Mouse (Mus musculus) embryonic facial prominence, embryonic 13.5 days (tissue): ENCODE measurements around the gene D430042O09Rik. TPM values are rescaled to one million over a fixed set of nuclear protein-coding genes. Genes with fewer than 3 reads are reported as not detected.
A peak's percentile ranks its signal among the peaks of the same experiment; 100 is the strongest.

ENCODE experiments used
- ATAC-seq: fragments of 200-750 bp; cut with Nextera tagmentation; 2 replicates; pipeline ENCODE4 v1.8.0; 2017; ENCODE audit warnings: low read depth; ENCODE audit not compliant: insufficient number of reproducible peaks, insufficient read depth, low FRiP score, low TSS enrichment
- H3K27ac ChIP-seq: fragments of 300-500 bp; sonication (generic); 2 replicates; pipeline ENCODE4 v1.5.1; 2015; ENCODE audit warnings: moderate library complexity, mild to moderate bottlenecking, inconsistent platforms
- H3K27me3 ChIP-seq: fragments of 300-500 bp; sonication (generic); 2 replicates; pipeline ENCODE4 v1.6.1; 2015; ENCODE audit warnings: mild to moderate bottlenecking, inconsistent platforms
- H3K36me3 ChIP-seq: fragments of 300-500 bp; sonication (generic); 2 replicates; pipeline ENCODE4 v1.6.1; 2015; ENCODE audit warnings: mild to moderate bottlenecking, inconsistent platforms
- H3K4me1 ChIP-seq: fragments of 300-500 bp; sonication (generic); 2 replicates; pipeline ENCODE4 v1.6.1; 2015; ENCODE audit warnings: inconsistent platforms
- H3K4me2 ChIP-seq: fragments of 300-500 bp; sonication (generic); 2 replicates; pipeline ENCODE4 v1.6.1; 2015; ENCODE audit warnings: moderate library complexity, mild to moderate bottlenecking, inconsistent platforms
- H3K4me3 ChIP-seq: fragments of 300-500 bp; sonication (generic); 2 replicates; pipeline ENCODE4 v1.5.1; 2015; ENCODE audit warnings: mild to moderate bottlenecking, inconsistent platforms
- H3K9ac ChIP-seq: fragments of 300-500 bp; sonication (generic); 2 replicates; pipeline ENCODE4 v1.6.1; 2015; ENCODE audit warnings: mild to moderate bottlenecking, inconsistent platforms
- H3K9me3 ChIP-seq: fragments of 300-500 bp; sonication (generic); 2 replicates; pipeline ENCODE4 v1.6.1; 2016; ENCODE audit warnings: inconsistent platforms
- WGBS: fragments of 180-500 bp; shearing (Covaris S2); methylation state at CpG from one replicate; pipeline ENCODE4 v1.1.7; 2015; ENCODE audit warnings: mixed read lengths; 5-methylcytosine and 5-hydroxymethylcytosine counted together
- polyA plus RNA-seq: library from polyadenylated mRNA; unstranded; fragments of >200 nt; fragmentation: Nextera tagmentation; extraction: Ambion mirVana; gene quantifications from 2 replicates; pipeline ENCODE4 v1.2.1, GENCODE M21; 2015

Gene D430042O09Rik
- polyA plus RNA-seq, 1 experiment from 2014 or later, result 9.8 TPM

DNA sequence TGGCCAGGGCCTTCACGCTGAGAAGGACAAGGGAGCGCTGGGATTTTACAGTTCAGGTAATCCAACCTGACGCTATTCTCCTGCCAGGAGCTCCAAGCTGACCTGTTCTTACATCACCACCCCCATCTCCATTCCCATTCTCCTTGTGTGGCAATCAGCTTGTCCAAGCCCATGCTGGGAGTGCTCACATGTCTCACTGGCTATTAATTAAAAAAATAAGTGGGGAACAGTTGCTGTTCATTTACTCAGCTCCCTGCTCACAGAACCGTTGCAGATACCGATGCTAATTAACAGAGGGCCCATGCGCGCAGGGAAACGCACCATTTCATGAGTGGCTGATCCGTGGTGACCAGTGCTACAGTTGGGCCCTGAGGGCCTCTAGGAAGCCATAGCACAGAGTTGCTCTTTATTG lies 110.6 kb downstream of the D430042O09Rik start:
- peaks cover 28% of the 10 kb centered on the region for H3K36me3 ChIP-seq
- no peak for ATAC-seq
- H3K4me1 ChIP-seq, result peaks cover 4% of the 10 kb centered on the region; the same call in 1 of the 2 replicates
- H3K27me3 ChIP-seq, result no peaks in the 10 kb centered on the region
- H3K9me3 ChIP-seq, result no peaks in the 10 kb centered on the region
- H3K4me2 ChIP-seq, result no peak overlapping the region
- H3K27ac ChIP-seq, result no peak overlapping the region
- H3K4me3 ChIP-seq, result no peak overlapping the region
- WGBS, result 47% methylated on average over 9 of the region's 9 CpGs
- H3K9ac ChIP-seq, result no peak overlapping the region

DNA sequence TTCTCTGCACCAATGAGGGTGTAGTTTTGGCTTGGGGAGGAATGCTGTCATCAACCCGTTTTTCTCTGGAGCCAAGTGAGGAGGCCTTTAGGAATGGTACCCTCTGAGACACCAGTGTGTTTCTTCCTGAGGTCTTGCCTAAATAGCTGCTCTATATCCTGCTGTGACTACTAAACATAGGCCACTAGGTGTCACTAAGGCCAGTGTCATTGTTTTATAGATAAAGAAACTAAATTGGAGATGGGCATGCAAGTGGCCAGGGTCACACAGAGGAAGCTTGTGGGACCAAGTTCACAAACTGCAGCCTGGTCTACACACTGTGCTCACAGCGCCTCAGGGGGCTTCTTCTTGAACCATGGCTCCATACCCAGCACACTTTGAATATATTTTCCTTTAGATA lies 112.5 kb downstream of the D430042O09Rik start:
- peaks cover 4% of the 10 kb centered on the region; the same call in 1 of the 2 replicates for H3K4me1 ChIP-seq
- H3K4me2 ChIP-seq, result no peak overlapping the region
- 53% methylated on average over 2 of the region's 2 CpGs for WGBS
- no peak overlapping the region for H3K27ac ChIP-seq
- H3K9me3 ChIP-seq, result no peaks in the 10 kb centered on the region
- H3K27me3 ChIP-seq, result no peaks in the 10 kb centered on the region
- no peak overlapping the region for H3K4me3 ChIP-seq
- H3K36me3 ChIP-seq, result 0 out of 2 replicates have a peak, but pooled peaks cover 15% of the 10 kb centered on the region
- no peak overlapping the region for H3K9ac ChIP-seq
- ATAC-seq, result no peak

GRCm38 (mm10) chr7:125826425-125826824 lies 118.7 kb downstream of the D430042O09Rik start:
- peaks cover 6% of the 10 kb centered on the region; the same call in 1 of the 2 replicates for H3K36me3 ChIP-seq
- H3K9me3 ChIP-seq, result no peaks in the 10 kb centered on the region
- 0 out of 2 replicates have a peak overlapping the region, but pooled peaks have one; percentile 57 for H3K27ac ChIP-seq
- ATAC-seq, result no peak
- H3K4me3 ChIP-seq, result no peak overlapping the region
- H3K9ac ChIP-seq, result no peak overlapping the region
- no peaks in the 10 kb centered on the region for H3K27me3 ChIP-seq
- no peak overlapping the region for H3K4me2 ChIP-seq
- H3K4me1 ChIP-seq, result peaks cover 39% of the 10 kb centered on the region
- 44% methylated on average over 2 of the region's 2 CpGs for WGBS

GRCm38 (mm10) chr7:125826887-125827286 lies 119.2 kb downstream of the D430042O09Rik start:
- no peak for ATAC-seq
- H3K27ac ChIP-seq, result peak overlapping the region; percentile 57; the same call in 1 of the 2 replicates

DNA sequence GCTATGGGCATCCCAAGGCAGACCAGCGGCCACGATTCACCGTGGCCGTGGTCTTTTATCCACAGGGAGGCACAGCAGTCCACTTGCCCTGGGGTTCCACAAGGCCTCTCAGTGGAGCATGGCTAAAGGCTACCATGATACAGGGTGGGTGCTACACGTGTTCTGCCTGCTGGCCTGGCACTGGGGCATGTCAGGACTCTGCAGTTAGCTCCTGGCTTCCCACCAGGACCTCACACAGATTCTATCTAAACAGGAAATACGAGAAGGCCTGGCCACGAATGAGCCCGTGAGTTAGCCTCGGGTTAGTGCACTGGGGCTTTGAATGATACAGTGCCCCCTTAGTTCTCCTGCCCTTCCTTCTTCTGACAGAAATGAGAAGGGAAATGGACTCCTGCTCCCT lies 119.7 kb downstream of the D430042O09Rik start:
- Histone ChIP-seq H3K4me2 (no peak overlapping the region), H3K4me1 (peaks cover 44% of the 10 kb centered on the region), H3K27me3 (no peaks in the 10 kb centered on the region), H3K9me3 (no peaks in the 10 kb centered on the region), H3K4me3 (no peak overlapping the region), H3K9ac (no peak overlapping the region), H3K36me3 (peaks cover 6% of the 10 kb centered on the region; the same call in 1 of the 2 replicates), H3K27ac (peak overlapping the region; percentile 57)
- peak; percentile 56; the same call in 1 of the 2 replicates for ATAC-seq
- 39% methylated on average over 9 of the region's 9 CpGs for WGBS

More at GRCm38 (mm10) chr7:125826887-125827286, 119.2 kb downstream of the D430042O09Rik start:
- H3K4me2 ChIP-seq, result no peak overlapping the region
- peaks cover 6% of the 10 kb centered on the region; the same call in 1 of the 2 replicates for H3K36me3 ChIP-seq
- 41% methylated on average over 3 of the region's 3 CpGs for WGBS
- peaks cover 39% of the 10 kb centered on the region for H3K4me1 ChIP-seq
- no peak overlapping the region for H3K9ac ChIP-seq
- H3K4me3 ChIP-seq, result no peak overlapping the region
- H3K9me3 ChIP-seq, result no peaks in the 10 kb centered on the region
- H3K27me3 ChIP-seq, result no peaks in the 10 kb centered on the region

- Histone ChIP-seq H3K4me1 (peaks cover 55% of the 10 kb centered on the region), H3K27me3 (no peaks in the 10 kb centered on the region), H3K4me2 (no peak overlapping the region), H3K9ac (no peak overlapping the region), H3K9me3 (no peaks in the 10 kb centered on the region), H3K27ac (peak overlapping the region; percentile 68), H3K4me3 (no peak overlapping the region), H3K36me3 (peaks cover 6% of the 10 kb centered on the region; the same call in 1 of the 2 replicates)
- no peak for ATAC-seq
- WGBS, result 59% methylated on average over 5 of the region's 5 CpGs
These were observed 120.9 kb downstream of the D430042O09Rik start for GRCm38 (mm10) chr7:125828561-125828960.

DNA sequence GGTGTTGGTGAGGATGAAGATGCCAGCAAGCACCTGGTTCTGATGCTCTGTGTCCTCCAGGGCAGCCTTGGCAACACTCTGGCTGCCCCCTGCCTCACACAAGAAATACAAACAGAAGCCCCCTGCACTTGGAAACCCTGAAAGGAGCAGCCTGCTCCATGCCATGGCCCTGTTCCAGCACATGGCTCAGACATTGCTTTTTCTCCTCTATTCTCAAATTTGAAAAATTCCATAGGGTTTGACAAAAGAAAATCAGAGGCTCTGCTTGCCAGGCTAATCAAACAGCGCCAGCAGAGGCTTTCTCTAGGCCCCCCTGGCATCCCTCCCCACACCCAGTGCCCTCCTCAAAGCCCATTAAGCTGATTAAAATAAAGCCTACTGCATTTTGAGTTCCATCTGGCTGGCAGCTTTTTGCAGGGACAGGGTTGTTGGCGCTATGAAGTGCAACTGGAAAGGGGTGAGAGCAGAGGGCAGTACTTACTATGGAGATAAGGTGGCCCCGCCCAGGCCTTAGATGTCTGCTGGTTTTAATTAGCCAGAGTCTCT lies 121.5 kb downstream of the D430042O09Rik start:
- no peak for ATAC-seq
- H3K4me2 ChIP-seq, result 0 out of 2 replicates have a peak overlapping the region, but pooled peaks have one; percentile 14
- H3K4me3 ChIP-seq, result no peak overlapping the region
- H3K36me3 ChIP-seq, result peaks cover 9% of the 10 kb centered on the region; the same call in 1 of the 2 replicates
- peaks cover 55% of the 10 kb centered on the region for H3K4me1 ChIP-seq
- no peaks in the 10 kb centered on the region for H3K27me3 ChIP-seq
- peak overlapping the region; percentile 68 for H3K27ac ChIP-seq
- no peak overlapping the region for H3K9ac ChIP-seq
- H3K9me3 ChIP-seq, result no peaks in the 10 kb centered on the region
- 25% methylated on average over 3 of the region's 3 CpGs for WGBS

- peak overlapping the region; percentile 5 for H3K27ac ChIP-seq
- 43% methylated on average over 1 of the region's 1 CpGs for WGBS
- ATAC-seq, result no peak
These were observed 125.1 kb downstream of the D430042O09Rik start for GRCm38 (mm10) chr7:125832767-125833166.

DNA sequence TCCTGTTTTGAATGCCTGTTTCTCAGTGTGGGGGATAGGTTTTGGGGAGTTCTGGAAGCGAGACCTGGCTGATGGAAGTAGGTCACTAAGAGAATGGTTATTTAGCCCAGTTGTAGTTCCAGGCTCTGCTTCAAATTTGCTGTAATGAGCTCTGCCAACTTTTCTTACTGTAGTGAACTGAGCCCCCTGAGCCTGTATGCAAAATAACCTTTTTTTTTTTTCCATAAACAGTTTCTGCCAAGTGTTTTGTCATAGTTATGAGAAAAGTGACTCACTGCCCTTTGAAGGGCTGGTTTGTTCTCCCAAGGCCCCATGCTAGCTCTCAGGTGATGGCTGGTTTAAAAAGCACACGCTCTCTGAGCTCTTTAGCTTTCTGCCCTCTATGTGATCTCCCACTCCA lies 125.8 kb downstream of the D430042O09Rik start:
- no peaks in the 10 kb centered on the region; the same call in 1 of the 2 replicates for H3K9me3 ChIP-seq
- no peak overlapping the region for H3K9ac ChIP-seq
- H3K4me2 ChIP-seq, result no peak overlapping the region
- ATAC-seq, result no peak
- WGBS, result 72% methylated on average over 2 of the region's 2 CpGs
- H3K4me1 ChIP-seq, result peaks cover 47% of the 10 kb centered on the region
- H3K36me3 ChIP-seq, result peaks cover 18% of the 10 kb centered on the region
- H3K27ac ChIP-seq, result no peak overlapping the region
- no peak overlapping the region for H3K4me3 ChIP-seq
- H3K27me3 ChIP-seq, result no peaks in the 10 kb centered on the region

More at GRCm38 (mm10) chr7:125832767-125833166, 125.1 kb downstream of the D430042O09Rik start:
- H3K27me3 ChIP-seq, result no peaks in the 10 kb centered on the region
- peaks cover 18% of the 10 kb centered on the region for H3K36me3 ChIP-seq
- H3K9ac ChIP-seq, result no peak overlapping the region
- no peak overlapping the region for H3K4me3 ChIP-seq
- peaks cover 47% of the 10 kb centered on the region for H3K4me1 ChIP-seq
- no peak overlapping the region for H3K4me2 ChIP-seq
- no peaks in the 10 kb centered on the region; the same call in 1 of the 2 replicates for H3K9me3 ChIP-seq

GRCm38 (mm10) chr7:125838078-125838742 lies 130.5 kb downstream of the D430042O09Rik start:
- H3K27me3 ChIP-seq, result no peaks in the 10 kb centered on the region
- peaks cover 30% of the 10 kb centered on the region for H3K4me1 ChIP-seq
- WGBS, result 30% methylated on average over 5 of the region's 5 CpGs
- H3K9me3 ChIP-seq, result no peaks in the 10 kb centered on the region; the same call in 1 of the 2 replicates
- peak overlapping the region; percentile 84 for H3K27ac ChIP-seq
- H3K4me2 ChIP-seq, result peak overlapping the region; percentile 16; the same call in 1 of the 2 replicates
- H3K36me3 ChIP-seq, result peaks cover 19% of the 10 kb centered on the region
- H3K9ac ChIP-seq, result peak overlapping the region; percentile 46; the same call in 1 of the 2 replicates
- H3K4me3 ChIP-seq, result no peak overlapping the region
- ATAC-seq, result peak; percentile 64

- peaks cover 28% of the 10 kb centered on the region for H3K36me3 ChIP-seq
- no peaks in the 10 kb centered on the region for H3K27me3 ChIP-seq
- H3K4me2 ChIP-seq, result no peak overlapping the region
- H3K9ac ChIP-seq, result no peak overlapping the region
- no peak for ATAC-seq
- peaks cover 9% of the 10 kb centered on the region; the same call in 1 of the 2 replicates for H3K4me1 ChIP-seq
- no peak overlapping the region for H3K4me3 ChIP-seq
- no peak overlapping the region for H3K27ac ChIP-seq
- no peaks in the 10 kb centered on the region for H3K9me3 ChIP-seq
- WGBS, result 54% methylated on average over 1 of the region's 1 CpGs
These were observed 137.9 kb downstream of the D430042O09Rik start for GRCm38 (mm10) chr7:125845611-125846010.
